Comparison of ENCODE assay signal across 24 mouse cellular contexts in genomic region chr11:105548383-105548782, GRCm38 (mm10). TPM values are rescaled to one million over a fixed set of nuclear protein-coding genes. Genes with fewer than 3 reads are reported as not detected.
DNase-seq lines count a peak whose midpoint lies in the region; ATAC-seq and TF ChIP-seq lines count a peak whose summit lies in the region.
"Had no signal": no experiment of that assay in that cellular context is flagged by ENCODE, and none has a peak within 500 bp of the region (broad histone marks: within the 10 kb centered on the region; RNA-seq: fewer than 3 reads in every experiment).

No protein-coding gene starts in this region.

- H3K9me3 ChIP-seq in intestine, postnatal 0 days (ENCODE audit: control insufficient read depth), result no peaks in the 10 kb centered on the region
- H3K9me3 ChIP-seq in intestine, embryonic 16.5 days (ENCODE audit: control insufficient read depth, low read length), result no peaks in the 10 kb centered on the region
- no peaks in the 10 kb centered on the region for H3K9me3 ChIP-seq in neural tube, embryonic 15.5 days (replicated peaks)
- H3K9me3 ChIP-seq: hindbrain, embryonic 13.5 days; midbrain, embryonic 10.5 days had no signal

- H3K27ac ChIP-seq in intestine, postnatal 0 days (ENCODE audit: low read depth, low read length), result no peak overlapping the region
- H3K27ac ChIP-seq in intestine, embryonic 16.5 days (ENCODE audit: low read length), result no peak overlapping the region; the same call in 1 of the 2 replicates
- no peak overlapping the region for H3K27ac ChIP-seq in neural tube, embryonic 15.5 days (replicated peaks)
- H3K27ac ChIP-seq: hindbrain, embryonic 13.5 days; macrophage; midbrain, embryonic 10.5 days had no signal

- peak; percentile 29 to 41 for DNase-seq in cerebellum, postnatal 10 days
- DNase-seq in cerebellum, adult 9-11 months, result no peak
- DNase-seq in thymus, postnatal 14 days, result peak; percentile 6
- DNase-seq in thymus, postnatal 10 days (ENCODE audit: low spot score in 2 of 2), result no peak
- DNase-seq in testis, postnatal 10 days (ENCODE audit: low spot score), result no peak
- DNase-seq: adrenal gland, postnatal 25 days; cerebellum, adult 18-20 months; gastrocnemius, postnatal 25 days; heart, postnatal 10 days; kidney, adult 11 months; kidney, postnatal 25 days; lung, adult 18-20 months; retina, postnatal 1 day; right cerebral cortex, postnatal 4 days; thymus, postnatal 25 days had no signal

- H3K27me3 ChIP-seq in intestine, postnatal 0 days (replicated peaks; ENCODE audit: control insufficient read depth, insufficient read depth, low read length), result no peaks in the 10 kb centered on the region
- no peaks in the 10 kb centered on the region for H3K27me3 ChIP-seq in intestine, embryonic 16.5 days (replicated peaks; ENCODE audit: control insufficient read depth, insufficient read depth, low read length)
- no peaks in the 10 kb centered on the region for H3K27me3 ChIP-seq in neural tube, embryonic 15.5 days (replicated peaks)
- H3K27me3 ChIP-seq: CH12.LX, Patski had no signal

- no peak overlapping the region for H3K4me2 ChIP-seq in intestine, postnatal 0 days (replicated peaks; ENCODE audit: low read depth)
- no peak overlapping the region for H3K4me2 ChIP-seq in intestine, embryonic 16.5 days (ENCODE audit: low read depth, low read length)
- no peak overlapping the region for H3K4me2 ChIP-seq in neural tube, embryonic 15.5 days
- H3K4me2 ChIP-seq: hindbrain, embryonic 13.5 days; liver, embryonic 11.5 days had no signal

- H3K9ac ChIP-seq in intestine, postnatal 0 days (ENCODE audit: low read depth, low read length), result no peak overlapping the region
- no peak overlapping the region for H3K9ac ChIP-seq in intestine, embryonic 16.5 days (ENCODE audit: low read depth, low read length)
- H3K9ac ChIP-seq in neural tube, embryonic 15.5 days (replicated peaks), result no peak overlapping the region
- H3K9ac ChIP-seq: hindbrain, embryonic 13.5 days had no signal

- H3K4me3 ChIP-seq in intestine, postnatal 0 days (ENCODE audit: low read depth, low read length), result no peak overlapping the region
- H3K4me3 ChIP-seq in intestine, embryonic 16.5 days (ENCODE audit: low read length), result no peak overlapping the region
- H3K4me3 ChIP-seq in neural tube, embryonic 15.5 days (replicated peaks), result no peak overlapping the region
- H3K4me3 ChIP-seq: hindbrain, embryonic 13.5 days; midbrain, embryonic 10.5 days had no signal

- H3K4me1 ChIP-seq in intestine, postnatal 0 days (replicated peaks; ENCODE audit: control insufficient read depth, insufficient read depth, low read length), result 0 out of 2 replicates have a peak, but pooled peaks cover 3% of the 10 kb centered on the region
- peaks cover 7% of the 10 kb centered on the region; the same call in 1 of the 2 replicates for H3K4me1 ChIP-seq in intestine, embryonic 16.5 days (ENCODE audit: control insufficient read depth, insufficient read depth, low read length)
- peaks cover 22% of the 10 kb centered on the region for H3K4me1 ChIP-seq in neural tube, embryonic 15.5 days

- ATAC-seq in intestine, postnatal 0 days, result no peak
- ATAC-seq in intestine, embryonic 16.5 days, result no peak
- ATAC-seq in neural tube, embryonic 15.5 days (ENCODE audit: low FRiP score), result no peak
- ATAC-seq: Patski had no signal

- H3K36me3 ChIP-seq in intestine, postnatal 0 days (ENCODE audit: control insufficient read depth, insufficient read depth), result no peaks in the 10 kb centered on the region
- no peaks in the 10 kb centered on the region for H3K36me3 ChIP-seq in intestine, embryonic 16.5 days (ENCODE audit: control insufficient read depth, insufficient read depth, low read length)
- no peaks in the 10 kb centered on the region for H3K36me3 ChIP-seq in neural tube, embryonic 15.5 days
- H3K36me3 ChIP-seq: hindbrain, embryonic 13.5 days; midbrain, embryonic 10.5 days had no signal

- peak; percentile 25; the same call in 1 of the 2 replicates for TF ChIP-seq CTCF in intestine, postnatal 0 days (IDR thresholded peaks at IDR 0.05; ENCODE audit: low read depth)

- 81% methylated on average over 6 of the region's 6 CpGs for WGBS in intestine, postnatal 0 days
- 79% methylated on average over 6 of the region's 6 CpGs for WGBS in intestine, embryonic 16.5 days
- WGBS in neural tube, embryonic 15.5 days, result 88% methylated on average over 6 of the region's 6 CpGs

RNA-seq across cellular contexts. Expression of gene Tanc2, which starts 41.4 kb away (rescaled TPM):
- 3.0 and 3.5 TPM in 2 replicates for polyA plus RNA-seq in intestine, postnatal 0 days (2015; fragmentation: Nextera tagmentation; extraction: Ambion mirVana)
- 4.7 and 4.9 TPM in 2 replicates for polyA plus RNA-seq in intestine, embryonic 16.5 days (2015; fragmentation: Nextera tagmentation; extraction: Ambion mirVana)
- polyA plus RNA-seq in neural tube, embryonic 15.5 days (2015; fragmentation: Nextera tagmentation; extraction: Ambion mirVana), result 43.4 and 46.7 TPM in 2 replicates

Comparison
In these comparisons a context has a peak if more than half of its experiments do, and no peak if none do; other contexts are left out.
1. DNase-seq: peak in cerebellum, postnatal 10 days (2 of 2) and thymus, postnatal 14 days (single experiment); none in cerebellum, adult 9-11 months (single experiment), thymus, postnatal 10 days (0 of 2) and testis, postnatal 10 days (single experiment).